7 mouse cellular contexts compared by ENCODE assay signal in the genomic region with DNA sequence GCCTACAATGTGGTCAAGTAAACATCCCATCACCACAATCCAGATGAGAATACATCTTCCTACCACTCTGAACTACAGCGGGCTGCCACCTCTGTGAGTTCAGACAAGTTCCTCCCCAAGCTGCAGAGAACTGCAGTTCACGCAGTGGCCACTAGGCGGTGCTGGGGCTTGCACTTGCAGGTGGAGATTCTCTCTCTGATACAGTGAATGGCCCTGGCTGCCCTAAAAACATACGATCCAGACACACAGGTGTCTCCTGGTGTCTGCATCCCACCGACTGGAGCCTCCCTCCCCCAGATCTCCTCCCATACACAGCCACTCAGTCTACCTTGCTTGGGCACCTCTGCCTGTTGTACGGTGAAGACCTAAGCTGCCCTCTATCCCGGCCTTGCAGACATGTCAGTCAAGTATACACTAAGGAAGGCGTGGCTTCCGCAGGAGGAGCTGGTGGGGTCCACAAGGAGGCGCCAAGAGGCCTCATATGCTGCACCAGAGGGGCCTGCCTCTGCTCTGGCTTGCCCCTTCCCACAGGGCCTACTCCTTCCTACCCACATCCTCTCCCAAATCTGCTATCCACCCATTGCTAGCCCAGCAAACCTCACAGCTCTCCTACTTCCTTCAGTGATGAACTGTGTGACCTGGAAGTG. TPM values are rescaled to one million over a fixed set of nuclear protein-coding genes. Genes with fewer than 3 reads are reported as not detected.
DNase-seq lines count a peak whose midpoint lies in the region; ATAC-seq lines count a peak whose summit lies in the region.

No protein-coding gene starts in this region.

- H3K4me2 ChIP-seq in intestine, embryonic 16.5 days (ENCODE audit: low read depth, low read length), result no peak overlapping the region
- H3K4me2 ChIP-seq in midbrain, embryonic 11.5 days, result 0 out of 2 replicates have a peak overlapping the region, but pooled peaks have one; percentile 17

- H3K27me3 ChIP-seq in intestine, embryonic 16.5 days (replicated peaks; ENCODE audit: control insufficient read depth, insufficient read depth, low read length), result no peaks in the 10 kb centered on the region
- no peaks in the 10 kb centered on the region for H3K27me3 ChIP-seq in midbrain, embryonic 11.5 days (ENCODE audit: control insufficient read depth, insufficient read depth, low read length)

- H3K27ac ChIP-seq in intestine, embryonic 16.5 days (ENCODE audit: low read length), result no peak overlapping the region
- H3K27ac ChIP-seq in midbrain, embryonic 11.5 days (ENCODE audit: low read depth, low read length), result no peak overlapping the region

- H3K9me3 ChIP-seq in intestine, embryonic 16.5 days (ENCODE audit: control insufficient read depth, low read length), result no peaks in the 10 kb centered on the region
- no peaks in the 10 kb centered on the region for H3K9me3 ChIP-seq in midbrain, embryonic 11.5 days (ENCODE audit: control insufficient read depth, low read length)

- DNase-seq in adrenal gland, adult 2 months, result peak; percentile 89
- peak; percentile 84 for DNase-seq in embryo, embryonic 11.5 days (ENCODE audit: low read depth, low spot score)
- DNase-seq in gastrocnemius, postnatal 4 days (ENCODE audit: low spot score in 2 of 2), result peak; percentile 90 to 91
- peak; percentile 86 to 89 for DNase-seq in left cerebral cortex, postnatal 36 days (ENCODE audit: low spot score in 2 of 2)
- peak; percentile 100 for DNase-seq in midbrain, embryonic 11.5 days (ENCODE audit: low spot score, missing footprints)
- peak; percentile 96 for DNase-seq in right cerebral cortex, postnatal 4 days

- WGBS in intestine, embryonic 16.5 days, result 6% methylated on average over 10 of the region's 10 CpGs
- WGBS in midbrain, embryonic 11.5 days, result 6% methylated on average over 10 of the region's 10 CpGs

- 0 out of 2 replicates have a peak overlapping the region, but pooled peaks have one; percentile 10 for H3K4me3 ChIP-seq in intestine, embryonic 16.5 days (ENCODE audit: low read length)
- H3K4me3 ChIP-seq in midbrain, embryonic 11.5 days (ENCODE audit: low read depth, low read length), result no peak overlapping the region

- intact Hi-C loops in left cerebral cortex, postnatal 36 days (cut with DNase I), result loop anchor here (2.0 kb wide), 3 partner anchors 43 to 317 kb away; no protein-coding TSS in a partner anchor

- no peak overlapping the region for H3K9ac ChIP-seq in intestine, embryonic 16.5 days (ENCODE audit: low read depth, low read length)
- no peak overlapping the region for H3K9ac ChIP-seq in midbrain, embryonic 11.5 days (ENCODE audit: low read length)

- peaks cover 19% of the 10 kb centered on the region for H3K36me3 ChIP-seq in intestine, embryonic 16.5 days (ENCODE audit: control insufficient read depth, insufficient read depth, low read length)
- H3K36me3 ChIP-seq in midbrain, embryonic 11.5 days (ENCODE audit: control insufficient read depth, insufficient read depth, low read length), result peaks cover 4% of the 10 kb centered on the region

- peak; percentile 70 for ATAC-seq in intestine, embryonic 16.5 days
- peak; percentile 91 for ATAC-seq in midbrain, embryonic 11.5 days (ENCODE audit: low FRiP score)

- peaks cover 37% of the 10 kb centered on the region for H3K4me1 ChIP-seq in intestine, embryonic 16.5 days (ENCODE audit: control insufficient read depth, insufficient read depth, low read length)
- no peaks in the 10 kb centered on the region for H3K4me1 ChIP-seq in midbrain, embryonic 11.5 days (ENCODE audit: control insufficient read depth, insufficient read depth, low read length)

RNA-seq across cellular contexts. Expression of a gene that starts 11.0 kb away (rescaled TPM):
- total RNA-seq in adrenal gland, adult 2 months (2021), result 1 to 10 TPM; 2.7 to 9.0 TPM
- polyA plus RNA-seq in adrenal gland, adult 2 months (2012; rRNA removed), result 3.3 and 3.8 TPM in 2 replicates
- total RNA-seq in gastrocnemius, postnatal 4 days (2021), result under 1 TPM; 0.52 to 0.54 TPM
- 0.65 and 1.9 TPM in 2 replicates for polyA plus RNA-seq in intestine, embryonic 16.5 days (2015; fragmentation: Nextera tagmentation; extraction: Ambion mirVana)
- total RNA-seq in left cerebral cortex, postnatal 36 days (2021), result not detected
- polyA plus RNA-seq in midbrain, embryonic 11.5 days (2014; fragmentation: Nextera tagmentation; extraction: Ambion mirVana), result 0.46 and 0.55 TPM in 2 replicates

RNA-seq across cellular contexts. Expression of a gene that starts 46.6 kb away (rescaled TPM):
- 10 to 100 TPM; 67.5 to 90.3 TPM for total RNA-seq in adrenal gland, adult 2 months (2021)
- 90.3 and 91.4 TPM in 2 replicates for polyA plus RNA-seq in adrenal gland, adult 2 months (2012; rRNA removed)
- 10 to 100 TPM; 22.6 to 25.8 TPM for total RNA-seq in gastrocnemius, postnatal 4 days (2021)
- polyA plus RNA-seq in intestine, embryonic 16.5 days (2015; fragmentation: Nextera tagmentation; extraction: Ambion mirVana), result 4.4 and 4.6 TPM in 2 replicates
- 10 to 100 TPM; 38.2 to 50.7 TPM for total RNA-seq in left cerebral cortex, postnatal 36 days (2021)
- polyA plus RNA-seq in midbrain, embryonic 11.5 days (2014; fragmentation: Nextera tagmentation; extraction: Ambion mirVana), result 3.2 and 3.4 TPM in 2 replicates
